11 mouse cellular contexts compared by ENCODE assay signal in the genomic region with DNA sequence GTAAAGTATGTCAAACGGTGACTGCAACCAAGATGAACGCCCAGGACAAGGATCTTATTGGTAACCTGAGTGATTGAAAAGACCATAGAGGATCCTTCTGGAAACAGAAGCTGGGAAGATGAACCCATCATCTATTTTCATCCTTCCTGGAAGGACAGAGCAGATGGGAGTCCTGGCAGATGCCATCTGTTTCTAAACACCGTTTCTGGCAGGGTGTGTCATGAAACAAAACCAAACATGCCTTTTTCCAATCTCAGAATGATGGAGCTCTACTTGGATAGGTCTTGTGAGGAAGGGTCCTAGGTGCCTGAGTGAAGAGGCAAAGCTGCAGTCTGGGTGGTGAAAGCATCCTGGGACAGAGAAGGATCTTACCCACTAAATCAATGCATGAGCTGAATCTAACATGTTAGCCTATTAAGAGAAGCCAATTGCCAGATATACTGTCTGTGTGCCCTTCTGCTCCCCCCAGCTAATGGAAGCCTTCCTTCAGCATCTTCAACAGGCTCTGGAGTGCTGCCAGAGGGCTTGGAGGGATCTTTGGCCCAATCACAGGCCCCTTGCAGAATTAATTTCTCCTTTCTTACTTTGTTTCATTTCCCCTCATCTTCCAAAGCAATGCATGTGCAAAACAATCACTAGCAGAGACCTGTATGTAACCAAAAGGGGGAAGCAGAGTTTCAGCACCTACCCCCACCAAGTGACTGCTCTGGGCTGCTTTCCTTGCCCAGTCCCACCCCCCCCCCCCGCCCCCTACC.
A peak's percentile ranks its signal among the peaks of the same experiment; 100 is the strongest.
DNase-seq lines count a peak whose midpoint lies in the region; ATAC-seq and TF ChIP-seq lines count a peak whose summit lies in the region.
"Had no signal": no experiment of that assay in that cellular context is flagged by ENCODE, and none has a peak within 500 bp of the region (broad histone marks: within the 10 kb centered on the region; RNA-seq: fewer than 3 reads in every experiment).

No protein-coding gene starts in this region.

- no peaks in the 10 kb centered on the region for H3K36me3 ChIP-seq in hindbrain, embryonic 14.5 days (replicated peaks; ENCODE audit: control insufficient read depth, insufficient read depth)
- no peaks in the 10 kb centered on the region for H3K36me3 ChIP-seq in neural tube, embryonic 14.5 days (ENCODE audit: control insufficient read depth, insufficient read depth, low read length)
- H3K36me3 ChIP-seq: heart, embryonic 15.5 days had no signal

- H3K27me3 ChIP-seq in hindbrain, embryonic 14.5 days (ENCODE audit: control insufficient read depth, insufficient read depth, low read length): no peaks in the 10 kb centered on the region
- no peaks in the 10 kb centered on the region for H3K27me3 ChIP-seq in neural tube, embryonic 14.5 days (ENCODE audit: control insufficient read depth, insufficient read depth, low read length)
- H3K27me3 ChIP-seq: heart, embryonic 15.5 days had no signal

- TF ChIP-seq CTCF in left cerebral cortex, adult 2 months (IDR thresholded peaks at IDR 0.05): no peak

- peak overlapping the region; percentile 82 for H3K27ac ChIP-seq in left cerebral cortex, adult 2 months
- peak overlapping the region; percentile 79 for H3K27ac ChIP-seq in hindbrain, embryonic 14.5 days
- peak overlapping the region; percentile 66 for H3K27ac ChIP-seq in neural tube, embryonic 14.5 days (ENCODE audit: low read depth, low read length)

- H3K4me3 ChIP-seq in left cerebral cortex, adult 2 months: no peak overlapping the region
- no peak overlapping the region for H3K4me3 ChIP-seq in hindbrain, embryonic 14.5 days (replicated peaks; ENCODE audit: low read length)
- H3K4me3 ChIP-seq in neural tube, embryonic 14.5 days (ENCODE audit: low read depth, low read length): no peak overlapping the region
- H3K4me3 ChIP-seq: heart, embryonic 15.5 days; megakaryocyte, embryonic 14.5 days had no signal

- peaks cover 37% of the 10 kb centered on the region for H3K4me1 ChIP-seq in hindbrain, embryonic 14.5 days (replicated peaks; ENCODE audit: control insufficient read depth, insufficient read depth, low read length)
- peaks cover 25% of the 10 kb centered on the region for H3K4me1 ChIP-seq in neural tube, embryonic 14.5 days (ENCODE audit: control insufficient read depth, insufficient read depth, low read length)
- H3K4me1 ChIP-seq: megakaryocyte, embryonic 14.5 days had no signal

- no peaks in the 10 kb centered on the region for H3K9me3 ChIP-seq in hindbrain, embryonic 14.5 days (ENCODE audit: control insufficient read depth, low read length)
- H3K9me3 ChIP-seq in neural tube, embryonic 14.5 days (ENCODE audit: control insufficient read depth, low read length): no peaks in the 10 kb centered on the region
- H3K9me3 ChIP-seq: heart, embryonic 15.5 days; megakaryocyte, embryonic 14.5 days had no signal

- 78% methylated on average over 4 of the region's 4 CpGs for WGBS in hindbrain, embryonic 14.5 days
- WGBS in neural tube, embryonic 14.5 days: 68% methylated on average over 4 of the region's 4 CpGs

- H3K4me2 ChIP-seq in hindbrain, embryonic 14.5 days (replicated peaks): no peak overlapping the region; the same call in 1 of the 2 replicates
- no peak overlapping the region for H3K4me2 ChIP-seq in neural tube, embryonic 14.5 days (ENCODE audit: low read depth, low read length)
- H3K4me2 ChIP-seq: heart, embryonic 15.5 days had no signal

- intact Hi-C loops in left cerebral cortex, adult 2 months (cut with DNase I): loop anchor here (2.0 kb wide), 3 partner anchors 58 to 76 kb away; no protein-coding TSS in a partner anchor

- ATAC-seq in hindbrain, embryonic 14.5 days (ENCODE audit: low FRiP score): no peak
- ATAC-seq in neural tube, embryonic 14.5 days (ENCODE audit: low read depth): no peak
- no peak for ATAC-seq in CD4-positive, CD25-positive, alpha-beta regulatory T cell, adult 4 months
- ATAC-seq: activated CD4-positive, CD25-positive, alpha-beta regulatory T cell, adult 4 months had no signal

- peak in 1 of 2 experiments; percentile 55 for DNase-seq in left cerebral cortex, adult 2 months (ENCODE audit: extremely low spot score in 1 of 2, low spot score in 2 of 2)
- DNase-seq in left cerebral cortex, adult 8-10 months (ENCODE audit: low spot score in 2 of 2): no peak
- DNase-seq in cerebellum, adult 8-10 months: peak; percentile 76
- no peak for DNase-seq in hindbrain, embryonic 14.5 days (ENCODE audit: low spot score)
- no peak for DNase-seq in heart, adult 9 months (ENCODE audit: low spot score in 2 of 2)
- DNase-seq: kidney, adult 8-10 months had no signal

- H3K9ac ChIP-seq in hindbrain, embryonic 14.5 days: 0 out of 2 replicates have a peak overlapping the region, but pooled peaks have one; percentile 14
- no peak overlapping the region for H3K9ac ChIP-seq in neural tube, embryonic 14.5 days (replicated peaks; ENCODE audit: low read depth, low read length)
- H3K9ac ChIP-seq: heart, embryonic 15.5 days had no signal
